Mouse (Mus musculus): ENCODE results near the gene Rtn4r.
A peak's percentile ranks its signal among the peaks of the same experiment; 100 is the strongest.

Rtn4r gene

DNA sequence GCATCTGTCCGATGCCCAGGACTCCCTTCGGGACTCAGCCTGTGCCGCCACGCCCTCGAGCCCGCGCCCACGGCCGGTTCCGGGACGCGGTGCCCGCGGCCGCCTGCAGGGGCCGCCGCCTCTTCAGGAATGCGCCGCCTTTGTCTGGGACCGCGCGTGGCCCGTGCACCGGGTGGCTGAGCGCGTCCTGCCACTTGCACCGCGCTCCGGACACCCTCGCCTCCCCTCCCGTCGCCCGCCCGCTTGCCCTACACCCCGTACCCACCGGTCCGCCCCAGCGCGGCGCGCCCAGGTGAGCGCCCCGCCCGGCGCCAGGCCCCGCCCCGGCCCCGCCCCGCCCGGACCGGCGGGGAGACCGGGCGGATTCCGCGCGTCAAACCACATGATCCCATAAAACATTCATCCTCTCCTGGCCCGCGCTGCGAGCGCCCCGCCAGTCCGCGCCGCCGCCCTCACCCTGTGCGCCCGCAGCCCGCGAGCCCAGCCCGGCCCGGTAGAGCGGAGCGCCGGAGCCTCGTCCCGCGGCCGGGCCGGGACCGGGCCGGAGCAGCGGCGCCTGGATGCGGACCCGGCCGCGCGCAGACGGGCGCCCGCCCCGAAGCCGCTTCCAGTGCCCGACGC is at the start of gene Rtn4r:
Gene Rtn4r, plus strand, starts transcription at position 402 of the 621 bp plus-strand sequence.
- peak; percentile 73 to 87 for DNase-seq

GRCm38 (mm10) chr16:18078314-18079015 is 49.0 kb upstream of the Rtn4r start:
- DNase-seq = no peak

DNA sequence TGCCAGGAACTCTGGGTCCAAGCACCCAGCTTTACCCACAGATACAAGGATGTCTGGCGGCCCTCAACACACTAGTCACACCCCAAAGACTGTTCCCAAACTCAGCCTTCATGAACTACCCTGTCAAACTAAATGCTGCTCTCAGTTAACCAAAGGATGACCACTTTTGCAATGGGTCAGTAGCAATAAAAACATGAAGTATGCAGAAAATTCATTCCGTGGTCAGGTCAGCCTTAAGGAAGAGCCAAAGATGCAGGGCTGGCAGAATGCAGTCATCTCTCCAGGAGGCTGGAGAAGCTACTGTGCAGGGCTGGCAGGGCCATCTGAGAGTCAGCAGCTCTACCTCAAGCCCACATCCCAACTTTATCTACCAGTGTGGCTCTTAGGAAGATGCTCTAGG is 48.1 kb upstream of the Rtn4r start:
- no peak for DNase-seq

- DNase-seq = no peak
These were observed 47.3 kb upstream of the Rtn4r start for GRCm38 (mm10) chr16:18080171-18080570.

DNA sequence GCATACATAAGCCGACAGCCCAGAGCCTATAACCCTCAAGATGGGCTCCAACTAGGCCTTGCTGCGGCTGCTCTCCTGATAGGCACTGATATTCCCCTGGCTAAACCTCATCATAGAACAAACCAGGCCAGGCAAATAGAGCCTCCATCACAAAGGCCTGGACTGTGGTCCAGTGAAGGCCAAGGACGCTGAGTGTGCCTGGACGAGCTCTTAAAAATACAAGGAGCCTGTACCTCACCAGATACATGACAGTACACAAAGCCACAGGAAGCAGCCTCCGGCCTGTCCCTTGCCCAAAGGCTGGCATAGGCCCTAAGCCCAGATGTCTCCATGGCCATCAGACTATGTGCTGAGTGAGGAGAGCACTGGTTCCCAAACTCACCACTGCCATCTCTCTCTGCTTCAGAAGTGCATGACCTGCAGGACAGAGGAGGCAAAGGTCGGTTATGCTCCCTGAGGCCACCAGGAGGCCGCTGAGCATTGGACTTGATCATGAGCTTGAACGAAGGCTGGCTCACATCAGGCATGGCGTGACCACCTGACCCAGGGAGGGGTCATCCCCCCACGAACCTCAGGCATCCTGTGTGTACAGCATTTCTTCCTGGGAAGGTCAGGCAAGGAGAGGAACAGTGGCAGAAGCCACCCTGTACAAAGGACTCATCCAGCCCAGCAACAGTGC is 46.2 kb upstream of the Rtn4r start:
- DNase-seq = peak; percentile 79 to 94

- no peak for DNase-seq
These were observed 45.2 kb upstream of the Rtn4r start for GRCm38 (mm10) chr16:18082291-18082690.

- DNase-seq = peak; percentile 89 to 98
These were observed 44.1 kb upstream of the Rtn4r start for GRCm38 (mm10) chr16:18083231-18083951.

DNA sequence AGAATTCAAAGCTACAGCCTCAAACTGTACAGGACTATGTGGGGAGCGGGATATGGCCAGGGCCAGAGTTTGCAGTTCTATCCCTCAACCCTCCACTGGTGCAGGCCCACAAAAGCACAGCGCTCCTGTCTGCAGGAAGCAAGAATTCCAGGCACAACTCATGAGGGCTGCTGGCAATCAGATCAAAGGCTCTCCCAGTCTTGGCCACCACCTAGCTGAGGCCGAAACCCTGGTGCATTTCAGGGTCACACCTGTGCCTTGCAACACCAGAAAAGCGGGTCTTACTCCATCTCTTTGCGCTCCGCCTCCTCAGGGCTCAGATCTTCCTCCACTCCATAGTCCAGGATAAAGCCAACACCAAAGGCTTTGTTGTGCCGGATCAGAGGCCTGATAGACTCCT is 43.2 kb upstream of the Rtn4r start:
- DNase-seq = peak; percentile 38 to 74

- DNase-seq = peak; percentile 82 to 84
These were observed 40.3 kb upstream of the Rtn4r start for GRCm38 (mm10) chr16:18087101-18087500.

DNA sequence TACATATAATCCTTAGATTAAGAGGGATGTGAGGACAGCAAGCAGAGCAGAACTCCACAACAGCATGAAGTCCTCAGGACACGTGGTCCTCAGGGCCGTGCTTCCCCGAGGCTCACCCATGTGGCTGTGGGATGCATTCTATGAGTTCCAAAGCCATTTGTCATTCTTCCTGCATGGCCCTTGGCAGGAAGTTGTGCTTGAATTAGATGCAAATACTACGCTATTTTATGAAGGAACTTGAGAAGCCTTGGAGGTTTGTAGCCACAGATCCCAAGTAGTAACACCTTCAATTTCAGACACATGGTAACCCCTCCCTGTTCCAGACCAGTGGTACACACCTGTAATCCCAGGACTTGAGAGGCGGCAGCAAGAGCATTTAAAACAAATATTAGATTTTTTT is 31.1 kb upstream of the Rtn4r start:
- DNase-seq = no peak

GRCm38 (mm10) chr16:18102816-18103215 is 24.6 kb upstream of the Rtn4r start:
- DNase-seq = no peak

DNA sequence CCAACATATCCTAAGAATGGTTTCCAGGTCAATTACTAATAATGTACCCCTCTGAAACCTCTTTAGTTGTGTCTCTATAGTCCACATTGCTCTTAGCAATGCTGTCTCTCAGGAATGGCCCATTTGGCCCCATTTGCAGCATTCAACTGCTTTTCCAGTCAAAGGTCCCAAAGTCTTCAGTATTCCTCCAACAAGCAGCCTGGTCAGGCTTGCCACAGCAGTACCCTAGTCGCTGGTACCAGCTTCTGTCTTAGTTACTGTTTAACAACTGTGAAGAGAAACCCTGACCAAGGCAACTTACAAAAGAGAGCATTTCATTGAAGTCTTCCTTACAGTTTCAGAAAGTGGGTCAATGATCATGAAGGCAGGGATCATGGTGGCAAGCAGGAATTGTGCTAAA is 24.1 kb upstream of the Rtn4r start:
- DNase-seq = peak; percentile 37 to 65

DNA sequence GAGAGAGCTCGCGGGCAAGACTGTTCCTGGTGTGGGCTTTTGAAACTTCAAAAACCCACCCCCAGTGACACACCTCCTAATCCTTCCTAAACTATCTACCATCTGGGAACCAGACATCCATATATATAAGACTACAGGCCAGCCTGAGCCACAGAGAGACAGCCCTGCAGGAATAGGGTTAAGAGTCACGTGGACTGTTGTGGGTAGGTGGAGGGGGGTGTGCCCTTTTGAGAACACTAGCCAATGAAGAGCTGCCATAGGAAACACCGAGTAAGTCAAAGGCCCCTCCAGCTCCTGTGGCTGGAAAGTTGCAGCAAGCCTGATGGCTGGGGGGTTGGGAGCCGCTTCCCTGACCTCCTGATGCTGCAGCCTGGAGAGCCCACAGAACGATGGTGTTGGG is 23.6 kb upstream of the Rtn4r start:
- DNase-seq = no peak

- DNase-seq = peak; percentile 85 to 86
These were observed 19.0 kb upstream of the Rtn4r start for GRCm38 (mm10) chr16:18108221-18108966.

- DNase-seq = no peak
These were observed 16.4 kb upstream of the Rtn4r start for GRCm38 (mm10) chr16:18111042-18111441.

GRCm38 (mm10) chr16:18116467-18116866 is 11.0 kb upstream of the Rtn4r start:
- DNase-seq = no peak

- no peak for DNase-seq
These were observed 9.2 kb upstream of the Rtn4r start for GRCm38 (mm10) chr16:18118285-18118684.

- DNase-seq = peak; percentile 62 to 66
These were observed 8.3 kb upstream of the Rtn4r start for GRCm38 (mm10) chr16:18119031-18119730.

- no peak for DNase-seq
These were observed 4.7 kb upstream of the Rtn4r start for GRCm38 (mm10) chr16:18122740-18123139.

- no peak for DNase-seq
These were observed 4.0 kb upstream of the Rtn4r start for GRCm38 (mm10) chr16:18123471-18123870.

DNA sequence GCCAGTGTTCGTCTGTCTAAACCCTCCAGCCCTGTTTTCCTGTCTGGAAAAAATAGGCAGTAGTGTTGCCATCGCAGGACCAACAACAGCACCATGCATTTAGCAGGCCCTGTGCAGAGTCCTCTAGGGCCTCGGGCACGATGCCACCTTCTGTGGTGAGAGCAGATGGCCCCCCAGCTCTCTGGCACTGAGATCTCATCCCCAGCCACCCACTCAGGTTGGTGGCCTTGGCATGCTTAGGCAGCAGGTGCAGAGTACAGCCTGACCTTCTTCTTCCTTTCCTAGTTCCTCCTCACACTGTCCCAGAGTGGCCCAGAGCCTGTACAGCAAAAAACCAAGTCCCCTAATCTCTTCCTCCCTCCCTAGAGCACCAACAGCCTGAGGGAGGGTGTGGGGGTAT is 3.4 kb upstream of the Rtn4r start:
- DNase-seq = no peak

- DNase-seq = no peak
These were observed 2.8 kb upstream of the Rtn4r start for GRCm38 (mm10) chr16:18124626-18125025.

Data from kidney, postnatal 25 days (tissue).